ENCODE assay signal across 18 mouse cellular contexts in the genomic region with DNA sequence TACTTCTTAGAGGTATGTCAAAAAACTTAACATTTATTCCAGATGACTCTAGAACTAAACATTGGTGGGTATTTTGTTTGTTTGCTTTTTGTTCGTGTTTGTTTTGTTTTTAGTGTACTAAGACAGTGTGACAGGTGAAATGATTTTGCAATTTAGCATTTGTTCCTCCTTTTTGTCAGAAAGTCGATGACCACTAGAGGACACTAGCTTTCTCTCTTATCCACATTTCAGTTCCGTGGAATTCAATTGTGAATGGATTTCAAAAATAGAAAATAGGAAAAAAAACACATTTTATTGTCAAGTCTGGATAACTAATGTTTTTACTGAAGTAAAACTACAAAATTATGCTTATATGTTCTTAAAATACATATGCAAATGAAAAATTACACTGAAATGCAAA.
DNase-seq lines count a peak whose midpoint lies in the region; TF ChIP-seq lines count a peak whose summit lies in the region.
"Had no signal": no experiment of that assay in that cellular context is flagged by ENCODE, and none has a peak within 500 bp of the region (broad histone marks: within the 10 kb centered on the region; RNA-seq: fewer than 3 reads in every experiment).

No protein-coding gene starts in this region.

- no peaks in the 10 kb centered on the region for H3K79me2 ChIP-seq in MEL (ENCODE audit: control insufficient read depth, insufficient read depth, low read length, poor library complexity)

- H3K4me3 ChIP-seq in gastrocnemius, adult 2 months, result no peak overlapping the region
- no peak overlapping the region for H3K4me3 ChIP-seq in left cerebral cortex, adult 2 months
- no peak overlapping the region for H3K4me3 ChIP-seq in MEL (ENCODE audit: control insufficient read depth in 1 of 2, insufficient read depth in 1 of 2, low read depth in 2 of 2, low read length in 2 of 2)
- H3K4me3 ChIP-seq: embryonic facial prominence, embryonic 12.5 days; forebrain, embryonic 15.5 days; intestine, embryonic 15.5 days; neural tube, embryonic 12.5 days had no signal

- TF ChIP-seq POLR2A in MEL (IDR thresholded peaks at IDR 0.05; ENCODE audit: control insufficient read depth in 1 of 2, insufficient read depth in 1 of 2, low read depth in 1 of 2, low read length in 2 of 2, poor library complexity in 1 of 2), result no peak

- intact Hi-C loops in gastrocnemius, adult 2 months (cut with DNase I), result no loop called here
- intact Hi-C loops in left cerebral cortex, adult 2 months (cut with DNase I), result loop anchor here (2.0 to 10.0 kb wide), 3 partner anchors 758 to 1496 kb away; a partner anchor contains a TSS

- H3K36me3 ChIP-seq in MEL (ENCODE audit: control insufficient read depth in 1 of 2, insufficient read depth in 2 of 2, low read length in 2 of 2), result no peaks in the 10 kb centered on the region
- H3K36me3 ChIP-seq: embryonic facial prominence, embryonic 12.5 days; forebrain, embryonic 15.5 days; intestine, embryonic 15.5 days; neural tube, embryonic 12.5 days had no signal

- H3K9me3 ChIP-seq in MEL (replicated peaks; ENCODE audit: insufficient read depth, low read length), result no peaks in the 10 kb centered on the region
- H3K9me3 ChIP-seq: embryonic facial prominence, embryonic 12.5 days; forebrain, embryonic 15.5 days; intestine, embryonic 15.5 days; neural tube, embryonic 12.5 days had no signal

- TF ChIP-seq CTCF in gastrocnemius, adult 2 months (IDR thresholded peaks at IDR 0.05), result peak; percentile 45
- peak; percentile 69 for TF ChIP-seq CTCF in left cerebral cortex, adult 2 months (IDR thresholded peaks at IDR 0.05)
- no peak; a peak in 1 of 6 replicates for TF ChIP-seq CTCF in MEL (IDR thresholded peaks at IDR 0.05 in 2 of 3, conservative IDR thresholded peaks at IDR 0.05 in 1 of 3; ENCODE audit: control insufficient read depth in 1 of 3, insufficient read depth in 1 of 3, low read depth in 2 of 3, low read length in 3 of 3, poor library complexity in 1 of 3, severe bottlenecking in 1 of 3)

- H3K9ac ChIP-seq in MEL (ENCODE audit: control insufficient read depth, low read depth, low read length, poor library complexity, severe bottlenecking), result no peak overlapping the region
- H3K9ac ChIP-seq: embryonic facial prominence, embryonic 12.5 days; forebrain, embryonic 15.5 days; intestine, embryonic 15.5 days; neural tube, embryonic 12.5 days had no signal

- TF ChIP-seq RAD21 in MEL (IDR thresholded peaks at IDR 0.05; ENCODE audit: low read depth, low read length), result peak; percentile 16

- H3K4me1 ChIP-seq in MEL (ENCODE audit: control insufficient read depth in 1 of 2, insufficient read depth in 2 of 2, low read length in 2 of 2), result no peaks in the 10 kb centered on the region
- H3K4me1 ChIP-seq: embryonic facial prominence, embryonic 12.5 days; forebrain, embryonic 15.5 days; intestine, embryonic 15.5 days; neural tube, embryonic 12.5 days had no signal

- no peak overlapping the region for H3K27ac ChIP-seq in gastrocnemius, adult 2 months
- no peak overlapping the region for H3K27ac ChIP-seq in left cerebral cortex, adult 2 months
- H3K27ac ChIP-seq in MEL (ENCODE audit: control insufficient read depth, low read depth, low read length), result no peak overlapping the region
- H3K27ac ChIP-seq: embryonic facial prominence, embryonic 12.5 days; forebrain, embryonic 15.5 days; intestine, embryonic 15.5 days; neural tube, embryonic 12.5 days had no signal

- H3K27me3 ChIP-seq in MEL (ENCODE audit: control insufficient read depth in 1 of 2, insufficient read depth in 2 of 2, low read length in 2 of 2), result no peaks in the 10 kb centered on the region
- H3K27me3 ChIP-seq: CH12.LX; embryonic facial prominence, embryonic 12.5 days; forebrain, embryonic 15.5 days; intestine, embryonic 15.5 days; neural tube, embryonic 12.5 days had no signal

- DNase-seq in gastrocnemius, adult 2 months, result no peak
- DNase-seq in gastrocnemius, postnatal 25 days, result no peak
- DNase-seq in left cerebral cortex, adult 2 months (ENCODE audit: extremely low spot score in 1 of 2, low spot score in 2 of 2), result no peak
- DNase-seq in left cerebral cortex, adult 18-20 months (ENCODE audit: low spot score in 2 of 2), result no peak
- DNase-seq in MEL (ENCODE audit: low read depth, low spot score), result peak; percentile 1
- DNase-seq in brain, adult 2 months (ENCODE audit: low read depth, low spot score), result peak; percentile 39
- no peak for DNase-seq in urinary bladder, postnatal 10 days (ENCODE audit: low spot score)
- no peak for DNase-seq in heart, adult 18-20 months
- DNase-seq: adrenal gland, postnatal 14 days; cerebellum, adult 11 months; heart, postnatal 14 days; lung, adult 18-20 months; thymus, adult 2 months had no signal

- TF ChIP-seq EP300 in MEL (IDR thresholded peaks at IDR 0.05; ENCODE audit: low read depth in 1 of 2, low read length in 2 of 2), result no peak

TF ChIP-seq in MEL, 35 proteins besides CTCF, POLR2A, EP300 and RAD21:
- TF ChIP-seq TAL1 (IDR thresholded peaks at IDR 0.05; ENCODE audit: low read length) (no peak), SIN3A (IDR thresholded peaks at IDR 0.05; ENCODE audit: low read length) (no peak), CHD2 (IDR thresholded peaks at IDR 0.05; ENCODE audit: low read length) (no peak)

Comparison
In these comparisons a context has a peak if more than half of its experiments do, and no peak if none do; other contexts are left out.
1. DNase-seq: peak in MEL (single experiment) and brain, adult 2 months (single experiment); none in gastrocnemius, adult 2 months (single experiment), gastrocnemius, postnatal 25 days (single experiment), left cerebral cortex, adult 2 months (0 of 2), left cerebral cortex, adult 18-20 months (0 of 2), urinary bladder, postnatal 10 days (single experiment) and heart, adult 18-20 months (0 of 2).
2. CTCF ChIP-seq: peak in gastrocnemius, adult 2 months (single experiment) and left cerebral cortex, adult 2 months (single experiment); none in MEL (0 of 3).